In the genomic region with DNA sequence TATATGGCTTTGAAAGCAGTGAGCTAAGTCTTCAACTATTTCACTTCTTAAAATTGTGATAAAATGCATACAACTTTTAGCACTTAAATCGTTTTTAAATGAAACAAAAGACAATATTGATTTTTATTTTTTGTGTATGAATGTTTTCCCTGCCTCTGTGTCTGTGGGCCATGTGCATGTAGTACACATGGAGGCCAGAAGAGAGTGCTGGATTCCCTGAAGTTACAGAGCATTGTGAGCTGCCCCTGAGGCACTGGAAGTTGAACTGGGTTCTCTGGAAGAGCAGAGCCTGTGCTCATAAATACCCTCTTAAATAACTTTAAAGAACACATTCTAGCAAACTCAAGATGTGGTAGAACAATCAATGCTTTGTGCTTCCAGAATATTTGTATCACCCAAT, we compare ENCODE assay signal across 16 mouse cellular contexts.
DNase-seq lines count a peak whose midpoint lies in the region; ATAC-seq lines count a peak whose summit lies in the region.
"Had no signal": no experiment of that assay in that cellular context is flagged by ENCODE, and none has a peak within 500 bp of the region (broad histone marks: within the 10 kb centered on the region; RNA-seq: fewer than 3 reads in every experiment).

No protein-coding gene starts in this region.

- H3K36me3 ChIP-seq in heart, embryonic 11.5 days (ENCODE audit: control insufficient read depth, insufficient read depth, low read length), result no peaks in the 10 kb centered on the region
- H3K36me3 ChIP-seq in limb, embryonic 11.5 days (ENCODE audit: control insufficient read depth, insufficient read depth, low read length), result no peaks in the 10 kb centered on the region
- no peaks in the 10 kb centered on the region for H3K36me3 ChIP-seq in limb, embryonic 10.5 days
- no peaks in the 10 kb centered on the region for H3K36me3 ChIP-seq in embryonic facial prominence, embryonic 10.5 days (replicated peaks)
- H3K36me3 ChIP-seq: hindbrain, embryonic 15.5 days; kidney, embryonic 15.5 days; limb, embryonic 13.5 days; midbrain, embryonic 13.5 days; neural tube, embryonic 15.5 days had no signal

- H3K27me3 ChIP-seq in heart, embryonic 11.5 days (ENCODE audit: control insufficient read depth, insufficient read depth, low read length), result no peaks in the 10 kb centered on the region
- H3K27me3 ChIP-seq in limb, embryonic 11.5 days (ENCODE audit: control insufficient read depth, insufficient read depth, low read length), result no peaks in the 10 kb centered on the region
- H3K27me3 ChIP-seq in limb, embryonic 10.5 days (ENCODE audit: low read depth, poor library complexity, severe bottlenecking), result no peaks in the 10 kb centered on the region
- H3K27me3 ChIP-seq in embryonic facial prominence, embryonic 10.5 days (replicated peaks; ENCODE audit: low read depth, poor library complexity, severe bottlenecking), result no peaks in the 10 kb centered on the region
- H3K27me3 ChIP-seq: hindbrain, embryonic 15.5 days; kidney, embryonic 15.5 days; limb, embryonic 13.5 days; midbrain, embryonic 13.5 days; neural tube, embryonic 15.5 days had no signal

- H3K4me2 ChIP-seq in heart, embryonic 11.5 days, result no peak overlapping the region
- no peak overlapping the region for H3K4me2 ChIP-seq in limb, embryonic 11.5 days (ENCODE audit: low read depth, severe bottlenecking)
- H3K4me2 ChIP-seq: hindbrain, embryonic 15.5 days; kidney, embryonic 15.5 days; limb, embryonic 13.5 days; midbrain, embryonic 13.5 days; neural tube, embryonic 15.5 days had no signal

- no peaks in the 10 kb centered on the region for H3K4me1 ChIP-seq in heart, embryonic 11.5 days (ENCODE audit: control insufficient read depth, insufficient read depth, low read length)
- H3K4me1 ChIP-seq in limb, embryonic 11.5 days (ENCODE audit: control insufficient read depth, insufficient read depth, low read length), result no peaks in the 10 kb centered on the region
- H3K4me1 ChIP-seq in limb, embryonic 10.5 days, result no peaks in the 10 kb centered on the region
- no peaks in the 10 kb centered on the region for H3K4me1 ChIP-seq in embryonic facial prominence, embryonic 10.5 days
- H3K4me1 ChIP-seq: hindbrain, embryonic 15.5 days; kidney, embryonic 15.5 days; limb, embryonic 13.5 days; midbrain, embryonic 13.5 days; neural tube, embryonic 15.5 days had no signal

- DNase-seq in heart, adult 11 months, result peak; percentile 34
- peak; percentile 23 for DNase-seq in limb, embryonic 11.5 days (ENCODE audit: low spot score)
- DNase-seq in limb, embryonic 10.5 days (ENCODE audit: low spot score), result no peak
- peak; percentile 19 for DNase-seq in brain, adult 2 months (ENCODE audit: low read depth, low spot score)
- DNase-seq in embryonic facial prominence, embryonic 10.5 days (ENCODE audit: low spot score), result peak; percentile 7
- DNase-seq in kidney, postnatal 25 days, result no peak
- DNase-seq: cerebellum, postnatal 25 days; thymus, postnatal 14 days had no signal

- no peak overlapping the region for H3K9ac ChIP-seq in heart, embryonic 11.5 days (ENCODE audit: low read depth, low read length)
- no peak overlapping the region for H3K9ac ChIP-seq in limb, embryonic 11.5 days (ENCODE audit: low read length)
- H3K9ac ChIP-seq: hindbrain, embryonic 15.5 days; kidney, embryonic 15.5 days; limb, embryonic 13.5 days; midbrain, embryonic 13.5 days; neural tube, embryonic 15.5 days had no signal

- H3K4me3 ChIP-seq in heart, embryonic 11.5 days (ENCODE audit: low read depth, low read length), result no peak overlapping the region
- H3K4me3 ChIP-seq in limb, embryonic 11.5 days (ENCODE audit: low read depth, low read length), result no peak overlapping the region
- no peak overlapping the region for H3K4me3 ChIP-seq in limb, embryonic 10.5 days
- H3K4me3 ChIP-seq in embryonic facial prominence, embryonic 10.5 days, result no peak overlapping the region
- H3K4me3 ChIP-seq: hindbrain, embryonic 15.5 days; kidney, embryonic 15.5 days; limb, embryonic 13.5 days; midbrain, embryonic 13.5 days; neural tube, embryonic 15.5 days had no signal

- H3K9me3 ChIP-seq in heart, embryonic 11.5 days (replicated peaks; ENCODE audit: control insufficient read depth, low read length), result no peaks in the 10 kb centered on the region
- no peaks in the 10 kb centered on the region for H3K9me3 ChIP-seq in limb, embryonic 11.5 days (ENCODE audit: control insufficient read depth, low read length)
- H3K9me3 ChIP-seq in limb, embryonic 10.5 days (replicated peaks), result no peaks in the 10 kb centered on the region
- H3K9me3 ChIP-seq in embryonic facial prominence, embryonic 10.5 days, result no peaks in the 10 kb centered on the region
- H3K9me3 ChIP-seq: hindbrain, embryonic 15.5 days; kidney, embryonic 15.5 days; limb, embryonic 13.5 days; midbrain, embryonic 13.5 days; neural tube, embryonic 15.5 days had no signal

- no peak for ATAC-seq in heart, embryonic 11.5 days (replicated peaks; ENCODE audit: insufficient number of reproducible peaks, low FRiP score, low TSS enrichment)
- no peak for ATAC-seq in limb, embryonic 11.5 days (ENCODE audit: insufficient number of reproducible peaks, low FRiP score, low TSS enrichment, low read depth)
- no peak for ATAC-seq in erythroblast, adult 5-6 weeks (replicated peaks; ENCODE audit: low FRiP score, poor library complexity, severe bottlenecking)
- ATAC-seq: activated CD4-positive, CD25-positive, alpha-beta regulatory T cell, adult 4 months; midbrain, embryonic 13.5 days had no signal

- H3K27ac ChIP-seq in heart, embryonic 11.5 days (ENCODE audit: low read depth, low read length), result no peak overlapping the region
- H3K27ac ChIP-seq in limb, embryonic 11.5 days (replicated peaks; ENCODE audit: low read depth, low read length), result no peak overlapping the region
- H3K27ac ChIP-seq in limb, embryonic 10.5 days, result no peak overlapping the region
- no peak overlapping the region for H3K27ac ChIP-seq in embryonic facial prominence, embryonic 10.5 days (replicated peaks)
- H3K27ac ChIP-seq: hindbrain, embryonic 15.5 days; kidney, embryonic 15.5 days; limb, embryonic 13.5 days; midbrain, embryonic 13.5 days; neural tube, embryonic 15.5 days had no signal

- 26% methylated on average over 1 of the region's 1 CpGs for WGBS in heart, embryonic 11.5 days (ENCODE audit: insufficient replicate concordance)
- 20% methylated on average over 1 of the region's 1 CpGs for WGBS in limb, embryonic 11.5 days
- 44% methylated on average over 1 of the region's 1 CpGs for WGBS in limb, embryonic 10.5 days
- 34% methylated on average over 1 of the region's 1 CpGs for WGBS in embryonic facial prominence, embryonic 10.5 days

Comparison
In these comparisons a context has a peak if more than half of its experiments do, and no peak if none do; other contexts are left out.
1. DNase-seq: peak in heart, adult 11 months (single experiment), limb, embryonic 11.5 days (single experiment), brain, adult 2 months (single experiment) and embryonic facial prominence, embryonic 10.5 days (single experiment); none in limb, embryonic 10.5 days (single experiment) and kidney, postnatal 25 days (0 of 2).